Mouse (Mus musculus) fat pad, adult 2 months (tissue): ENCODE measurements around the gene Tnfsf12.

Experiments
- DNase-seq: peaks from one replicate; pipeline ENCODE4 v3.0.0-alpha.2; 2011; ENCODE audit warnings: low read depth, low spot score; ENCODE audit errors: extremely low read depth

The Tnfsf12 gene

GRCm38 (mm10) chr11:69682209-69682839 lies 13.3 kb downstream of the Tnfsf12 start:
- no peak for DNase-seq

DNA sequence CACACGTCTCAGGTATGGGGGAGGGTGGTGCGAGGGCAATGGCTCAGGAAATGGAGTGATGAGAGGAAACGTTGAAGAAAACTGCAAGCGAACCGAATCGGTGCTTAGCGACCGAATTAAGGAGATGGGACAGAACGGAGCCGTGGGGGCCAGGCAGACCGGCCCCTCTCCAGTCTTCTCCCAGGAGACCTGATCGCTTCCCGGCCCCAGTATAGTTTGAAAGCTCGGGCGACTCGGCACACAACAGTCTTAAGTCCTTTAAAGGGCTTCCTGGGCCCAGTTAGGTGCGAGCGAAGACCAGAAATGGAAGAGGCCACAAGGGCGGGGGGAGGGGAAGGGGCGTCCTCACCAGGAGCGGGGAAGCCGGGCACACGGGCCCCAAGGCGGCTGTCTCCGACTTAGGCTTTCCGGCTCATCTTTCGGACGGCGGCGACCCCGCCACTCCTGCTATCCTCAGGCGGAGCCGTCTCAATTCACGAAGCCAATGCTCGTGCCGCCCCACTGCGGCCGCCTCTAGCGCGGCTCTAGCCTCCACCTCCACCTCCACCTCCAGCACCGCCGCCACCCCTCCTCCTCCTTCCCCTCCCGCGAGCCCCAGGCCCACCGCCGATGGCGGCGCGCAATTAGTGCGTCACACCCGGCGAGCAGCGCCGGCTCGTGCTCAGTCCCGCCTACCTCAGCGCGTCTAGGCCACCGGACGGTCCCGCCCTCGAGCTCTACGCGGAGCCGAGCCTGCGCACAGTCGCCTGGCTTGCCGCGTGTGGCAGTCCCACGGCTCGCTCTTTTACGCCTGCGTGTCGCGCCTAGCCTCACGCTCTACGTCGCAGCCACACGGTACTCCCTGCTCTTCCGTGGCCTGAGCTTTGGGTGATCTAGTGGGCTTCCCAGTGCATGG lies 14.1 kb downstream of the Tnfsf12 start, which contains the start of gene Senp3:
TSS of gene Senp3 (minus strand) at position 771 of the 895 bp plus-strand sequence.
- DNase-seq = no peak

DNA sequence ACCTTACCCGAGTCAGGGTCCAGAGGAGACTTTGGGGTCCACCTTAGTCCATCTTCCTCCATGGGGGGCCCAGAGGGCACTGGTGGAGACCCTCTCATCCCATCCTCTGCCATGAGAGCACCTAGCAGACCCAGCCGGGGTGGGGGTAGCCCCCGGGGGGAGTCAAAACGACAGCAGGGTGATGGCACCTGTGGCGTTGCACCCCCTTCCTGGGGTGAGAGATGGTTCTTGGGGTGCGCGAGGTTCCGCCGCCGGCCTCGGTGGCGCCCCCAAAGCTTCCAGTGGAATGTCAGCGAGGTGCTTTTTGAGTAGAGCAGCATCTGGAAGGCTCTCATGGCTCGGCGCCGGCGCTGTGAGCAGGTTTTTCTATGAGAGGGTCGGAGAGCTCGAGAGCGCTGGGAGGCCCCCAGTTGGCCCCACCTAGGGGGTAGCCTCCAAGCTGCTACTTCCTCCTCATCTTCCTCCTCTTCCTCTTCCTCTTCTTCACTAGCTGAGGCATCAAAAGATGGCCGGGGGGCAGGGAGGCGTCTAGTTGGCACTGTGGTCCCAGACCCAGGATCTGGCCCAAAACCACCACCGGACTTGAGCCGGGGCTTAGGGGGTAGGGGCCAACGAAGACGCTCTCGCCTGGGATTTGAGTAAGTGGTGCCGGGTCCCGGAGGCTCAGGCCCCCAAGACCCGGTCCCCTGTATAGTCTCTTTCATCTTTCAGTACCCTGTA lies 15.4 kb downstream of the Tnfsf12 start:
- no peak for DNase-seq

DNA sequence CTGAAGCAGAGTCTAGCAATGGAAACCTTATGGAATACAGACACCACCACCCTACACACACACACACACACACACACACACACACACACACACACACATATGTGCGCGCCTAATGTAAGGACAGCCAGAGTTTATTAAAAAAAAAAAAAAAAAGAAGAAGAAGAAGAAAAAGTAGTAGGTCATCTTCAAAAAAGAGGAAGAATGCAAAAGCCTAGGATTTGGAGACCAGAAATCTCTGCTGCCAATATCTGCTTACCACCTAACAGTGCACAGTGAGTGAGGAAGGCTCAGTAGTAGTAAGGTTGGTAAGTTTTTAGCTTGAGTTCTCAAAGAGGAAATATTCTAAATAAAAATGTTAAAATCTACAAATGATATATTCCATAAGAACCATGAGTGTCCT lies 16.5 kb downstream of the Tnfsf12 start:
- DNase-seq = no peak

- peak; percentile 99 for DNase-seq
Measured at GRCm38 (mm10) chr11:69672211-69672706, 23.4 kb downstream of the Tnfsf12 start, which contains the start of gene Eif4a1. Gene Eif4a1, minus strand, starts transcription at chr11:69672423.

DNA sequence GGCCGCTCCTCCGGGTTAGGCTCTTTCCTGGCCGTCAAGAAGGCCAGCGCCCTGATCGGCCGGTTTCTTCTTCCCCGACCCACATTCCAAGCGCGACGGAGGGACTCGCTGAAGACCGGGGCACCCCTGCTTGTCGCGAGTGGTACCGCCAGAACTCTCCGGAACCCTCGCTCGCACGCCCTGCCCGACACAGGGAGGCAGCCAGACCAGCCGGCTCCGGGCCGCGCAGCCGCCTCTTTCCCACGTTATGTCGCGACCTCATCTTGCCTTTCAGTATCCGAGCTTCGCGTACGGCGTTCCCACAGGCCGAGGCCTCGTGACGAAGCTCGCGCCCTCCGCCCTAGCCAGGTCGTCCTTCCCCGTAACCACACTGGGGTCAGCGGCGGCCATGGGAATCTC lies 23.9 kb downstream of the Tnfsf12 start:
- DNase-seq = no peak

DNA sequence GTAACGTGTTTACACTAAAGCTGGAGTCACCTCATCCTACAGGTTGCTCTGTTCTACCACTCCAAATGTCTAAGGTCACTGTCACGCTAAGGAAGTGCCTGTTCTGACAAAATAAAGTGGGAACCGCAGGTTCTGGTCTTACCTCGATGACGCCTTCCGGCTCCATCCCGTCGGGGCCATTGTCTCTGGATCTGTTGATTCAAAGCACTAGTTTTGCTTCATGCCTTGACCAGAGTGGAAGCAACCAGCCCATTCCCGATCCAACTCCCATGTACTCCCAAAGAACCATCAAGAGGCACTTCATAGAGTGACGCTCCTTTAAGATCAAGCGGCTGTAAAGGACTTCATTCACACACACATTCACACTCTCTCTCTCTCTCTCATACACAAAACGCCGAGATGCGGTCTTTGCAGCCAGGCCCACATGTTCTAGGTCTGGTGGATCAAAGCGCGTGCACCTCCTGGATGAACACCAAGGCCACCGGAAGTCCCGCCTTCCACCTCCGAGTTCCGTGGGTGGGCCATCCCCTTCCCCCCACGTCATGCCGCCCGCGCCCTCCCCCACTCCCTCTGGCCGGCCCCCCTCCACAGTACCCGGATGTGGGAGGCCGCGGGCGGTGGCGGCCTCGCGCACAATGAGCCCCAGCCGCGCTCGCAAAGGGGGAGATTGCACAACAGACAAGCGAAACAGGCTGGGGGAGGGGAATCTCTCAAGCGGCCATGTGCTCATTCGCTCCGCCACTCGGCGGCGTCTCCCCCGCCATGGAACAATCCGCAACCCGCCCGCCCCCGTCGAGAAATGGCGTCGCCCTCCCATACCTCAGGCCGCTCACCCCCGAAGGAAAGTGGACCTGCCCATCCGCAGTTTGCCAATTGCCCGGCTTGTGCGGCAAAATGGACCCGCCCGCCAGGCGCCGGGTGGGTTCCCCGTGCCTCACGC lies 24.6 kb downstream of the Tnfsf12 start:
- DNase-seq = no peak

- no peak for DNase-seq
Measured at GRCm38 (mm10) chr11:69666665-69667005, 29.0 kb downstream of the Tnfsf12 start.

DNA sequence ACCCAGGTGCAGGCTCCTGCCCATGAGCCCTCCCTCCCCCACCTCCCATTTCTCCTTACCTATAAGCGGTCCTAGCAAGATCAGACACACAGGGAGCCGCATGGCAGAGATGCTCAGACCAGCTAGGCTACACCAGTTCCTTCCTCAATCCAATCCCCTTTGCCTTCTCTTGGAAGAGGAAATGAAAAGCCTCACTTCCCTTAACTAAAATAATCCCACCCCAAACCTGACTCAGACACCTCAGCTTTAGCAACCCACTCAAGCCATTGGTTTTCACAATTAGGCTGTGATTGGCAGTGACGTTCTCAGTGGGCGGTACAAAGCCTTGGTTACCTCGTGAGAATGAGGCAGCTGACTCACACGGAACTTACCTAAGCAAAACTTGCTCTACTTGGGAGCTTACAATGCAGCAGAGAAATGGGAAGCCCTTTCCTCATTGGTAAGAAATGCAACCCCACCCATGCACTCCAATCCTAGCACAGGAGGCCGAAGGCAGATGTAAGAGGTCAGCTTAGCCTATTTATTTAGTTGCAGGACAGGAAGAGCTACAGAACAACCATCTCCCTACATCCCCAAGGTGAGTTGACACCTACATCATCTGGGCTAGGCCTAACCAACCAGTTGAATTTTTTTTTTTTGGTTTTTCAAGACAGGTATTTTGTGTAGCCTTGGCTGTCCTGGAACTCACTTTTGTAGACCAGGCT lies 29.5 kb downstream of the Tnfsf12 start, which contains the start of gene Cd68:
TSS of gene Cd68 (minus strand) at position 193 of the 704 bp plus-strand sequence.
- DNase-seq = no peak

DNA sequence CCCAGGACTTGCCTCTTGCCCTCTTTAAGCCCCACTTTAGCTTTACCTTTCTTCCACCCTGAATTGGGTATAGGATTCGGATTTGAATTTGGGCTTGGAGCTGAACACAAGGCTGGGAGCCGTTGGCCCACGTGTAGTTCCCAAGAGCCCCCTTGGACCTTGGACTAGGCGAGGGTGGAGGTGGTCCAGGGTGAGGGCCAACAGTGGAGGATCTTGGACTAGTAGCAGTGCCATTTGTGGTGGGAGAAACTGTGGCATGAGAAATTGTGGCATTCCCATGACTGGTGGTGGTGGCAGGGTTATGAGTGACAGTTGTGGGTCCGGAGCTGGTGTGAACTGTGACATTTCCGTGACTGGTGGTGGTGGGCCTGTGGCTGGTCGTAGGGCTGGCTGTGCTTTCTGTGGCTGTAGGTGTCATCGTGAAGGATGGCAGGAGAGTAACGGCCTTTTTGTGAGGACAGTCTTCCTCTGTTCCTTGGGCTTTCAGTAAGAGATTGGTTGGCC lies 30.1 kb downstream of the Tnfsf12 start:
- no peak for DNase-seq

GRCm38 (mm10) chr11:69664841-69665240 lies 30.8 kb downstream of the Tnfsf12 start:
- no peak for DNase-seq

DNA sequence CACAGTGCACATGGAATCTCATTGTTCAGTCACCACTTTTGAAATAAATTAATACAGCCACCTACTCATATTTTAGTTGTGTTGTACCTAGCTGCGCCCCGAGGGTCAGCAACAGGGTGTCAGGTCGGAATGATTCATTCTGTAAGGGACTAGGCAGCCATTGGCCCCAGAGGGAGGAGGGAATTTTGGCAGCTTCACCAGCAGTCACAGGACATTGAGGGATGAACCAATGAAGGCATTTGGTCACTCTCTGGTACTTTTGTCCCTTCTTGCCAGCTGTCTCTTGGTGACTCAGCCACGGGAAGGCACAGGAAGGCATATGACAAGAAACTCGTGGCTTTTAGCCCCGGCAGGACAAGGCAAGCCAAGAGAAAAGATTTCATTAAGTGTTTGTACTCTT lies 31.9 kb downstream of the Tnfsf12 start:
- no peak for DNase-seq

DNA sequence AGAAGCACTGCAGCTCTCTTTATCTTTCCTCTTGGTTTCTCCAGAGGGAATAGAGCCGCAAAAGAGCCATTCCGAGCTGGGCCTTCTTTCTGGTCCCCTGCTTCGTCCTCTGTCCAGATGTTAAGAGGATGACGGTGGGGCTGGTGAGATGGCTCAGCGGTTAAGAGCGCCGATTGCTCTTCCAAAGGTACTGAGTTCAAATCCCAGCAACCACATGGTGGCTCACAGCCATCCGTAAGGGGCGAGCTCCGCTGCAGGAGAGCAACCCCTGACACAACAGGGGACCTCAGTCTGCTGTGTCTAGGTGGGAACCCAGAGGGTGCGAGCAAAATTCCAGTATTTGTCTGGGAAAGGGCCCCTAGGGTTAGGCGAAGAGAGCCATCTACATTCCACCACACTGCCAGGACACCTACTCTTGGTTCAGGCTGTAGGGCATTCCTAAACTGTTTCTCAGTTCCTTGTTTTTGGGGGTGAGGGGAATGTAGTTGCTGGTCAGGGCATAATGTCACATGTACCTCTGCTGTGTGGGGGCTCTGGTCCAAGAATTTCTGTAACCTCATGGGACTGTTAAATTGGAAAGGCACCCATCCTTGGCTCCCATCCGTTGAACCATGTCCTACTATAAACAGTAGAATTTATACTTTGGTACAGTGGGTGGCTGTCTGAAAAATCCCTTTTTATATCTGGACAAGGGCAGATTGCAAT lies 32.5 kb downstream of the Tnfsf12 start:
- DNase-seq = no peak

- no peak for DNase-seq
Measured at GRCm38 (mm10) chr11:69662213-69662966, 33.3 kb downstream of the Tnfsf12 start, which contains the start of gene Mpdu1. Gene Mpdu1, minus strand, starts transcription at chr11:69662642.

- no peak for DNase-seq
Measured at GRCm38 (mm10) chr11:69661221-69661881, 34.3 kb downstream of the Tnfsf12 start.

GRCm38 (mm10) chr11:69657462-69657881 lies 38.2 kb downstream of the Tnfsf12 start:
- DNase-seq = no peak
